Mouse (Mus musculus): ENCODE data around the gene Cntnap1. TPM values are rescaled to one million over a fixed set of nuclear protein-coding genes. Genes with fewer than 3 reads are reported as not detected.

Gene Cntnap1
- polyA plus RNA-seq, 1 experiment from 2014 or later: 1.2 TPM

DNA sequence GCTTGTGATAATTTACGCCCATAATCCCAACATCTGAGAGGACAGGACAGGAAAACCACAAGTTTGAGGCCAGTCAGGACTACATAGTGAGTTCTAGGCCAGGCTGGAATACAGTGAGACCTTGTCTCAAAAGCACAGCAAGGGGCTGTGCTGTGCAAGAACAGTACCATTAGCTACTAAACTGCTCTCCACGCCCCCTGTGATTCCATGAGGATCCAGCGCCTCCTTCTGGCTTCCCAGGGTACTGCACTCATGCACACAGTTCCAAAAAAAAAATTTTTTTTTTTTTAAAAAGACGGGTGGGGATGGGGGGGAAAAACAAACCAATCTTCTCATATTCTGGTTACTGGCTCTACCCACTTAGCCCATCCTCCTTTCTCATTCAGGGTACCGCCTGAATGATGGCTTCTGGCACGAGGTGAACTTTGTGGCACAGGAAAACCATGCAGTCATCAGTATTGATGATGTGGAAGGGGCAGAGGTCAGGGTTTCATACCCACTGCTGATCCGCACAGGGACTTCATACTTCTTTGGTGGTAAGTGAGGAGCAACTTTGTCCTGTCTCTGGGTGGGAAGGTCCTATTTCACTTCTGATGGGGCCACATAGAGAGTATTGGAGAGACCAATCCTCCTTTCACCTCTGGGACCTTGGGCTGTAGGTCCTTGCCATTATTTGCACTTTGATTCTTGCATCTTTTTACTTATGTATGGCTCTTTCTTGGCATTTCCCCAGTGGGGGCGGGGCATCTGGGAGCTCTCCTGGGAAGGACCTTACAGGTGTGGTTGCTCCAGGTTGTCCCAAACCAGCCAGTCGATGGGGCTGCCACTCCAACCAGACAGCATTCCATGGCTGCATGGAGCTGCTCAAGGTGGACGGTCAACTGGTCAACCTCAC is 10.8 kb downstream of the Cntnap1 start:
- no peak overlapping the region for H3K4me2 ChIP-seq
- 40% methylated on average over 10 of the region's 10 CpGs for WGBS

DNA sequence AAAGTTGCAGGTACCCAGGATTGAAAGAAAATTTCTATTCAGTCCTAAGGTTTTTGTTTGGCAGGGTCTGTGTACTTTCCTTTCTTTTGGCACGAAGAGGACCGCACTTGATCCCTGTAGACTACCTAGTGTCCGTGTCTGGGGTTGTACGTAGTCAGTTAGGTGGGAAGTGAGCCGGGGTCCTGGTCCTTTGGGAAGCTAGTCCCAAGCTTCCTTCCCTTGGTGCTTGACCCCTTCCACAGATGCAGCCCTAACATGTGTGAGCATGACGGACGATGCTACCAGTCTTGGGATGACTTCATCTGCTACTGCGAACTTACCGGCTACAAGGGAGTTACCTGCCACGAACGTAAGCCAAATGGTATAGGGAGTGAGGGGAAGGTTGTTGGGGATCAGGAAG is 11.6 kb downstream of the Cntnap1 start:
- Histone ChIP-seq H3K4me3 (no peak overlapping the region), H3K27ac (no peak overlapping the region), H3K9ac (no peak overlapping the region), H3K27me3 (peaks cover 33% of the 10 kb centered on the region), H3K9me3 (no peaks in the 10 kb centered on the region), H3K4me2 (no peak overlapping the region), H3K36me3 (no peaks in the 10 kb centered on the region), H3K4me1 (peaks cover 16% of the 10 kb centered on the region)
- WGBS: 89% methylated on average over 11 of the region's 11 CpGs
- no peak for ATAC-seq (ENCODE audit: insufficient number of reproducible peaks, insufficient read depth, low FRiP score, low TSS enrichment, low read depth)

More for the DNA sequence above, 10.8 kb downstream of the Cntnap1 start:
- ATAC-seq (ENCODE audit: insufficient number of reproducible peaks, insufficient read depth, low FRiP score, low TSS enrichment, low read depth): no peak
- no peak overlapping the region for H3K9ac ChIP-seq
- no peaks in the 10 kb centered on the region for H3K9me3 ChIP-seq
- H3K27me3 ChIP-seq: peaks cover 42% of the 10 kb centered on the region
- no peak overlapping the region for H3K27ac ChIP-seq
- H3K36me3 ChIP-seq: no peaks in the 10 kb centered on the region
- peaks cover 24% of the 10 kb centered on the region for H3K4me1 ChIP-seq
- H3K4me3 ChIP-seq: no peak overlapping the region

DNA sequence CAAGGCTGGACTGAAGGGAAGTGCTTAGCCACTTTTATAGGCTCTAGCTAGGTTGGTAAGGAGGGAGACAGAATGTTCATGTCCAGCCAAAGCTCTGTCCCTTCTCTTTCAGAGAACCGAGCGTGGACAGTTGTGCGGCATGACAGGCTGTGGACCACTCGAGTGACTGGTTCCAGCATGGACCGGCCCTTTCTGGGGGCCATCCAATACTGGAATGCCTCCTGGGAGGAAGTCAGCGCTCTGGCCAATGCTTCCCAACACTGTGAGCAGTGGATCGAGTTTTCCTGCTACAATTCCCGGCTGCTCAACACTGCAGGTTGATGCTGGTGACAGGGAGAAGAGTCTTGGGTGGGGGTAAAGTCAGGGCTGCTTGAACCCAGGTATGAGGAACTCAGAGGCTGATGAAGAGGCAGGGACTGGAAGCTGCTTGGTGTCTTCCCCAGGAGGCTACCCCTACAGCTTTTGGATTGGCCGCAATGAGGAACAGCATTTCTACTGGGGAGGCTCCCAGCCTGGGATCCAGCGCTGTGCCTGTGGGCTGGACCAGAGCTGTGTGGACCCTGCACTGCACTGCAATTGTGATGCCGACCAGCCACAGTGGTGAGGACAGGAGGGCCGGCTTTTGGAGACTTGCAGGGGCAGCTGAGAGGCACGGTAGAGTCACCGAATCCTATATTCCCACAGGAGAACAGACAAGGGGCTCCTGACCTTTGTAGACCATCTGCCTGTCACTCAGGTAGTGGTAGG is 12.6 kb downstream of the Cntnap1 start:
- 73% methylated on average over 14 of the region's 14 CpGs for WGBS
- H3K36me3 ChIP-seq: no peaks in the 10 kb centered on the region
- H3K9me3 ChIP-seq: no peaks in the 10 kb centered on the region
- peaks cover 24% of the 10 kb centered on the region for H3K27me3 ChIP-seq
- H3K9ac ChIP-seq: no peak overlapping the region
- H3K27ac ChIP-seq: no peak overlapping the region
- no peak overlapping the region for H3K4me3 ChIP-seq
- H3K4me2 ChIP-seq: no peak overlapping the region
- ATAC-seq (ENCODE audit: insufficient number of reproducible peaks, insufficient read depth, low FRiP score, low TSS enrichment, low read depth): no peak
- H3K4me1 ChIP-seq: peaks cover 8% of the 10 kb centered on the region

DNA sequence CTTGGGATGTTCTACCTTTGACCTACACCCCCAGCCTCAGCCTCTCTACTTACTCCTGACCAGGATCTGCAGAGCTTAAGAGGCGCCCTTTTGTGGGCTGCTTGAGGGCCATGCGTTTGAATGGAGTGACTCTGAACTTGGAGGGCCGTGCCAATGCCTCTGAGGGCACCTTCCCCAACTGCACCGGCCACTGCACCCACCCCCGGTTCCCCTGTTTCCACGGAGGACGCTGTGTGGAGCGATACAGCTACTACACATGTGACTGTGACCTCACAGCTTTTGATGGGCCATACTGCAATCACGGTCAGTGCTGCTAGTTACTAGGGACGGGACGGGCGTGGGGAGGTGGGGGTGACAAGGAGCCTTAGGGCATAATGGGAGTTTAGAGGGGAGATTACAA is 14.7 kb downstream of the Cntnap1 start:
- Histone ChIP-seq H3K4me2 (no peak overlapping the region), H3K27ac (no peak overlapping the region), H3K9me3 (no peaks in the 10 kb centered on the region), H3K4me1 (peaks cover 9% of the 10 kb centered on the region), H3K36me3 (no peaks in the 10 kb centered on the region), H3K27me3 (peaks cover 5% of the 10 kb centered on the region), H3K9ac (no peak overlapping the region), H3K4me3 (no peak overlapping the region)
- WGBS: 81% methylated on average over 12 of the region's 12 CpGs
- ATAC-seq (ENCODE audit: insufficient number of reproducible peaks, insufficient read depth, low FRiP score, low TSS enrichment, low read depth): no peak

DNA sequence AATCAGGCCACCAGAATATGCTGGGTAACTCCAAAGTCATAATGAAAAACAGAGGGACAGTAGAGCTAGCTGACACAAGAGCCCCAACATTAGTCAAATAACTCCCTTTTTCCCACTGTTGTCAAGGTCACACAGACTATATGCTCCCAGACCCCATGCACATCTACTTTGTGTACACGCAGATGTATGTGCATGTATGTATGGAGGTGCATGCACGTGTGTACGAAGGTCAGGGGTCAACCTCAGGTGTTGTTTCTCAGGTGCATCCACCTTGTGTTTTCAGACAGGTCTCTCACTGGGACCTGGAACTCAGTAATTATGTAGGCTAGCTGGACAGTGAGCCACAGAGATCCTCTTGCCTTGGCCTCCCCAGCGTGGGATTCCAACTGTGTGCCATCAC is 15.1 kb downstream of the Cntnap1 start:
- H3K4me1 ChIP-seq: peaks cover 14% of the 10 kb centered on the region
- WGBS: 93% methylated on average over 4 of the region's 4 CpGs
- peaks cover 2% of the 10 kb centered on the region for H3K27me3 ChIP-seq
- no peaks in the 10 kb centered on the region for H3K36me3 ChIP-seq
- no peak overlapping the region for H3K4me3 ChIP-seq
- H3K9me3 ChIP-seq: no peaks in the 10 kb centered on the region
- H3K4me2 ChIP-seq: no peak overlapping the region
- ATAC-seq (ENCODE audit: insufficient number of reproducible peaks, insufficient read depth, low FRiP score, low TSS enrichment, low read depth): no peak
- H3K9ac ChIP-seq: no peak overlapping the region
- H3K27ac ChIP-seq: no peak overlapping the region

DNA sequence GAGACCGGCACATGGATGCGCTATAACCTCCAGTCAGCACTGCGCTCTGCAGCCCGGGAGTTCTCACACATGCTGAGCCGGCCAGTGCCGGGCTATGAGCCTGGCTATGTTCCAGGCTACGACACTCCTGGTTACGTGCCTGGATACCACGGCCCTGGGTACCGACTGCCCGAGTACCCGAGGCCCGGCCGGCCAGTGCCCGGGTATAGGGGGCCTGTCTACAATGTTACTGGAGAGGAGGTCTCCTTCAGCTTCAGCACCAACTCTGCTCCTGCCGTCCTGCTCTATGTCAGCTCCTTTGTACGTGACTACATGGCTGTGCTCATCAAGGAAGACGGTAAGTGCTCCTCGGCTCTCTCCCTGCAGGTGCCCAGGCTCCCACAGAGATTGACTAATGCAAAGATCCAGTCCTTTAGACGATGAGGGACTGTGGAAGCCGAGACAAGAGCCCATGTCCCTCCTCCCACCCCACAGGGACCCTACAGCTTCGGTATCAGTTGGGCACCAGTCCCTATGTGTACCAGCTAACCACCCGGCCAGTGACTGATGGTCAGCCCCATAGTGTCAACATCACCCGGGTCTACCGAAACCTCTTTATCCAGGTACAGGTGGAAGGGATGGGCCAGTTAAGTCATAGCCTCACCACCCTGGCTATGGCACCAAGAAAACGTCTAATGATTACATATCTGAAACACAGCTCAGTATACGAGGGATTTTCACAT is 16.4 kb downstream of the Cntnap1 start:
- Histone ChIP-seq H3K9me3 (no peaks in the 10 kb centered on the region), H3K36me3 (no peaks in the 10 kb centered on the region), H3K4me2 (no peak overlapping the region), H3K9ac (no peak overlapping the region), H3K4me1 (peaks cover 23% of the 10 kb centered on the region), H3K27ac (no peak overlapping the region), H3K27me3 (no peaks in the 10 kb centered on the region; the same call in 1 of the 2 replicates), H3K4me3 (no peak overlapping the region)
- WGBS: 87% methylated on average over 27 of the region's 27 CpGs
- no peak for ATAC-seq (ENCODE audit: insufficient number of reproducible peaks, insufficient read depth, low FRiP score, low TSS enrichment, low read depth)

DNA sequence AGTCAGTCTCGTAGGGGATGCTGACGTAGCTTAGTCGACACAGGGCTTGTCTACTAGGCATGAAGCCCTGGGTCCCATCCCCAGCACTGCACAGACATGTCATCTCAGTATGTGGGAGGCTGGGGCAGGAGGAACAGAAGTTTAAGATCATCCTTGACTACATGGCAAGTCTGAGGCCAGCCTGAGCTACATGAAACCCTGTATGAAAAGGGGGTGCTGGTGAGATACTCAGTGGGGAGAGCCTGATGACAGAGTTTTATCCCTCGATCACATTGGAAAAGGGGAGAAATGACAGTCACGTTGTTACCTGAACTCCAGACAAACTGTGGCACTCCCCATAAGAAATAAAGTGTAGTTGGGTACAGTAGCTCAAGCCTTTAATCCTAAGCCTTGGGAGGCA is 17.2 kb downstream of the Cntnap1 start:
- Histone ChIP-seq H3K27ac (no peak overlapping the region), H3K9me3 (no peaks in the 10 kb centered on the region), H3K27me3 (no peaks in the 10 kb centered on the region; the same call in 1 of the 2 replicates), H3K4me1 (peaks cover 23% of the 10 kb centered on the region), H3K36me3 (peaks cover 6% of the 10 kb centered on the region), H3K4me2 (no peak overlapping the region), H3K4me3 (no peak overlapping the region), H3K9ac (no peak overlapping the region)
- WGBS: 92% methylated on average over 5 of the region's 5 CpGs
- no peak for ATAC-seq (ENCODE audit: insufficient number of reproducible peaks, insufficient read depth, low FRiP score, low TSS enrichment, low read depth)

DNA sequence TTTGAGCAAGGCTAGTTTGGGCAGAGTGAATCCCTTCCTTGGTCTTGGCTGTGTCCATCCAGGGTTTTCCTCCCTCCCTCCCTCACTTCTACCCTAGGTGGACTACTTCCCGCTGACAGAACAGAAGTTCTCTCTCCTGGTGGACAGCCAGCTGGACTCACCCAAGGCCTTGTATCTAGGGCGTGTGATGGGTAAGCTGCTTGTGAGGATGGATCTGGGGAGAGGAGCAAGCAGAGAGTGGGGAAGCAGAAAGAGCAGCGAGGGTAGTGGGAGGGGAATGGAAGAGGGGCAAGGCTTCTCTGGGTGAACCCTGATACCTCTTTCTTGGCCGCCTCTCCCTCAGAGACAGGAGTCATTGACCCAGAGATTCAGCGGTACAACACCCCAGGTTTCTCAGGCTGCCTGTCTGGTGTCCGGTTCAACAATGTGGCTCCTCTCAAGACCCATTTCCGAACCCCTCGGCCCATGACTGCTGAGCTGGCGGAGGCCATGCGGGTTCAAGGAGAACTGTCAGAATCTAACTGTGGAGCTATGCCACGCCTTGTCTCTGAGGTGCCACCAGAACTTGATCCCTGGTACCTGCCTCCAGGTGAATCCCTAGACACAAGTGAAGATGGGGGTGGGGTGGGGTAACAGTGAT is 18.0 kb downstream of the Cntnap1 start:
- H3K4me3 ChIP-seq: no peak overlapping the region
- no peak overlapping the region for H3K4me2 ChIP-seq
- H3K36me3 ChIP-seq: peaks cover 14% of the 10 kb centered on the region
- H3K9me3 ChIP-seq: no peaks in the 10 kb centered on the region
- H3K27ac ChIP-seq: no peak overlapping the region
- H3K9ac ChIP-seq: no peak overlapping the region
- ATAC-seq (ENCODE audit: insufficient number of reproducible peaks, insufficient read depth, low FRiP score, low TSS enrichment, low read depth): no peak
- no peaks in the 10 kb centered on the region; the same call in 1 of the 2 replicates for H3K27me3 ChIP-seq
- 82% methylated on average over 11 of the region's 11 CpGs for WGBS
- peaks cover 23% of the 10 kb centered on the region for H3K4me1 ChIP-seq

DNA sequence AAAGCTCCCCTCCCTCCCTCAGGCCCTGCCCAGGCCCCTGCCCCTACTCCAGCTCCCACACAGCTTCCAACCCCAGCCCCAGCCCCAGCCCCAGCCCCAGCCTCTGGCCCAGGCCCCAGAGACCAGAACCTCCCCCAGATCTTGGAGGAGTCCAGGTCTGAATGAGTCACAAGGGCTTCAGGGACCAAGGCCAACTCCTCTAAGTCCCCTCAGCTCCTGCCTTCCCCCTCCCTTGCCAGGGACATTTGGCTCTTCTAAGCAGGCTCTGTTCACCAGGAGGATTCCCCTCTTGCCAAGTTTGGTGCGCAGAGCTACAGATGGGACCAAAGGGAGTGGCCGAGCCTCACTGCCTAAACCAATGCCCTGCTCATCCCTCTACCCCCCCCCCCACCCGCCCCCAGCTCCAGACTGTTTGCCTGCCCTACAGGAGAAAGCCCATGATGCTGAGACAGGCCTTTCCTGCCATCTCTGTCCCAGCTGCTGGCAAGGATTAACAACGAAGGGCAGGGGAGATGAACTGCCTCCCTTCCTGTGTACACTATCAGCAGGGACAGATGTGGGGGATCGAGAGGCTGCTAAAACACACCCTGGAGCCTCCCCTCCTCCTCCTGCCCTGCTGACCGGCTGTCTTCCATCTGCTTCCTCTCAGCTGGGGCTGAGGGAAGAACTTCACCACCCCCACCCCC is 19.3 kb downstream of the Cntnap1 start:
- Histone ChIP-seq H3K9me3 (no peaks in the 10 kb centered on the region), H3K4me2 (0 out of 2 replicates have a peak overlapping the region, but pooled peaks have one; percentile 18), H3K4me1 (peaks cover 23% of the 10 kb centered on the region), H3K4me3 (no peak overlapping the region), H3K27ac (peak overlapping the region; percentile 55), H3K36me3 (peaks cover 25% of the 10 kb centered on the region), H3K27me3 (no peaks in the 10 kb centered on the region), H3K9ac (peak overlapping the region; percentile 52; the same call in 1 of the 2 replicates)
- no peak for ATAC-seq (ENCODE audit: insufficient number of reproducible peaks, insufficient read depth, low FRiP score, low TSS enrichment, low read depth)
- 14% methylated on average over 6 of the region's 6 CpGs for WGBS

DNA sequence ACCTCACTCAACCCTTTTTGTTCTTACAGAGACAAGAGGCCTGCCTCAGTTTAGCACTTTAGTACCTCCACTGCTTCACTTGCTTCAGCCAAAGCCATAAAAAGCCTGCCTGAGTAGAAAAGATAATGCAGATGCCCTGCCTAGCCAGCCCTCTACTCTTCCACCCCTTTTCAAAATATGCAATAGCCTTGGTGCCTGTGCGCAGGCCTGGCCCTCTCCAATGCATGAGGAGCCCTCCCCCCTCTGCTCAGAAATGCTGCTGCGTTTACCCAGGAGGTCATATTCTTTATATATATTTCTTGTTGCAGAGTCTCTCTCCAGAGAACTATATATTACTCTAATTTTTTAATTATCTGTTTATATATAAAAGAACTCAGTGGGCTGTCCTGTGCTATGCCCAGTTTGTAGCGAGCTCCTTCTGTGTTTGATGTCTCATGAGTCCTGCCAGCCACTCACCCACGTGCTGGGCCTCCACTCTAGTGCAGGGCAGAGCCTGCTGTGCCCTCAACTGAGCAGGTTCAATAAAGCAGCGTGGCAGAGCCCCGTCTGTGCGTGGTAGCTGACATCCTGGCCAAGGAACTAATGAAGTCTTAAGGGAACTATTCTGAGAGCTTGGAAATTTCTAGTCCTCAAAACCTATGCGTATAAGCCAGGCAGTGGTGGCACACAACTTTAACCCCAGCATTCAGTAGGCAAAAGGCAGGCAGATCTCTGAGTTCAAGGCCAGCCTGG is 20.0 kb downstream of the Cntnap1 start:
- no peak for ATAC-seq (ENCODE audit: insufficient number of reproducible peaks, insufficient read depth, low FRiP score, low TSS enrichment, low read depth)
- peak overlapping the region; percentile 52 for H3K9ac ChIP-seq
- 53% methylated on average over 8 of the region's 8 CpGs for WGBS

More for the DNA sequence above, 20.0 kb downstream of the Cntnap1 start:
- Histone ChIP-seq H3K4me1 (peaks cover 23% of the 10 kb centered on the region), H3K27me3 (no peaks in the 10 kb centered on the region), H3K9me3 (no peaks in the 10 kb centered on the region), H3K27ac (peak overlapping the region; percentile 55; the same call in 1 of the 2 replicates), H3K4me2 (0 out of 2 replicates have a peak overlapping the region, but pooled peaks have one; percentile 18), H3K36me3 (peaks cover 31% of the 10 kb centered on the region), H3K4me3 (no peak overlapping the region)
